Mouse (Mus musculus): ENCODE results near the gene Rpl12.

Gene Rpl12

GRCm38 (mm10) chr2:32961192-32961995 lies at the start of gene Rpl12, which contains the start of gene Lrsam1:
Gene Rpl12, plus strand, starts transcription at chr2:32961559.
Gene Lrsam1, minus strand, starts transcription at chr2:32961614.
- peak; percentile 90 for DNase-seq (ENCODE audit: low spot score)

GRCm38 (mm10) chr2:32911639-32912182 lies 49.6 kb upstream of the Rpl12 start:
- DNase-seq (ENCODE audit: low spot score) = no peak

GRCm38 (mm10) chr2:32912210-32912804 lies 49.1 kb upstream of the Rpl12 start:
- DNase-seq (ENCODE audit: low spot score) = peak; percentile 88

GRCm38 (mm10) chr2:32914362-32914761 lies 47.0 kb upstream of the Rpl12 start:
- no peak for DNase-seq (ENCODE audit: low spot score)

- no peak for DNase-seq (ENCODE audit: low spot score)
Measured at GRCm38 (mm10) chr2:32914896-32915295, 46.5 kb upstream of the Rpl12 start.

- DNase-seq (ENCODE audit: low spot score) = peak; percentile 19
Measured at GRCm38 (mm10) chr2:32917526-32917925, 43.8 kb upstream of the Rpl12 start.

GRCm38 (mm10) chr2:32918391-32918790 lies 43.0 kb upstream of the Rpl12 start:
- DNase-seq (ENCODE audit: low spot score) = no peak

- no peak for DNase-seq (ENCODE audit: low spot score)
Measured at GRCm38 (mm10) chr2:32921235-32921634, 40.1 kb upstream of the Rpl12 start.

- DNase-seq (ENCODE audit: low spot score) = no peak
Measured at GRCm38 (mm10) chr2:32921801-32922380, 39.5 kb upstream of the Rpl12 start.

- DNase-seq (ENCODE audit: low spot score) = no peak
Measured at GRCm38 (mm10) chr2:32922564-32922963, 38.8 kb upstream of the Rpl12 start.

GRCm38 (mm10) chr2:32923551-32924250 lies 37.7 kb upstream of the Rpl12 start:
- no peak for DNase-seq (ENCODE audit: low spot score)

GRCm38 (mm10) chr2:32924306-32924844 lies 37.0 kb upstream of the Rpl12 start:
- no peak for DNase-seq (ENCODE audit: low spot score)

- no peak for DNase-seq (ENCODE audit: low spot score)
Measured at GRCm38 (mm10) chr2:32926330-32927075, 34.9 kb upstream of the Rpl12 start.

GRCm38 (mm10) chr2:32927624-32928234 lies 33.6 kb upstream of the Rpl12 start:
- no peak for DNase-seq (ENCODE audit: low spot score)

- DNase-seq (ENCODE audit: low spot score) = no peak
Measured at GRCm38 (mm10) chr2:32928235-32928946, 33.0 kb upstream of the Rpl12 start.

- no peak for DNase-seq (ENCODE audit: low spot score)
Measured at GRCm38 (mm10) chr2:32928947-32929829, 32.2 kb upstream of the Rpl12 start.

- DNase-seq (ENCODE audit: low spot score) = no peak
Measured at GRCm38 (mm10) chr2:32931730-32932129, 29.6 kb upstream of the Rpl12 start.

- DNase-seq (ENCODE audit: low spot score) = no peak
Measured at GRCm38 (mm10) chr2:32938741-32939140, 22.6 kb upstream of the Rpl12 start.

- DNase-seq (ENCODE audit: low spot score) = peak; percentile 75
Measured at GRCm38 (mm10) chr2:32939418-32939817, 21.9 kb upstream of the Rpl12 start.
